Mouse (Mus musculus) liver, embryonic 14.5 days (tissue): ENCODE data around the gene Ppp1cb. TPM values are rescaled to one million over a fixed set of nuclear protein-coding genes. Genes with fewer than 3 reads are reported as not detected.

Experiments
- ATAC-seq: fragments of 200-750 bp; cut with Nextera tagmentation; 2 replicates; pipeline ENCODE4 v1.8.0; 2017; ENCODE audit warnings: moderate number of reproducible peaks, mild to moderate bottlenecking, moderate library complexity; ENCODE audit not compliant: insufficient read depth
- DNase-seq, 3 experiments: peaks; one replicate each; pipeline ENCODE4 v3.0.0-alpha.2; 2012 to 2013; ENCODE audit warnings: low read depth in 3 of 3, low spot score in 3 of 3
- H3K27ac ChIP-seq: fragments of 300-500 bp; sonication (generic); 2 replicates; pipeline ENCODE4 v1.5.1; 2014; ENCODE audit warnings: moderate library complexity, mild to moderate bottlenecking, control low read depth, inconsistent platforms
- H3K27me3 ChIP-seq: fragments of 300-500 bp; sonication (generic); 2 replicates; pipeline ENCODE4 v1.6.1; 2014; ENCODE audit warnings: mild to moderate bottlenecking, low read length, moderate library complexity; ENCODE audit not compliant: control insufficient read depth, insufficient read depth
- H3K36me3 ChIP-seq: fragments of 300-500 bp; sonication (generic); replicated peaks from 2 replicates; pipeline ENCODE4 v1.6.1; 2014; ENCODE audit warnings: low read depth; ENCODE audit not compliant: control insufficient read depth, insufficient read depth
- H3K4me1 ChIP-seq, 2 experiments: fragments of 200-500 bp in 1 of 2; fragments of 300-500 bp in 1 of 2; sonication (generic) in 1 of 2; replicated peaks; 2 replicates each; pipeline ENCODE4 v1.6.1; 2012 to 2014; ENCODE audit warnings: antibody characterized with exemption in 1 of 2, inconsistent platforms in 1 of 2, low read length in 1 of 2; ENCODE audit not compliant: control insufficient read depth in 2 of 2, insufficient read depth in 2 of 2
- H3K4me2 ChIP-seq: fragments of 300-500 bp; sonication (generic); 2 replicates; pipeline ENCODE4 v1.6.1; 2014; ENCODE audit warnings: low read depth, mild to moderate bottlenecking, control low read depth, moderate library complexity
- H3K4me3 ChIP-seq, 2 experiments: fragments of 200-500 bp in 1 of 2; fragments of 300-500 bp in 1 of 2; sonication (generic) in 1 of 2; 2 replicates each; pipeline ENCODE4 v1.5.1; 2012 to 2014; ENCODE audit warnings: low read depth in 2 of 2, low read length in 2 of 2, mild to moderate bottlenecking in 2 of 2, control low read depth in 1 of 2, inconsistent platforms in 1 of 2, moderate library complexity in 1 of 2; ENCODE audit not compliant: insufficient read depth in 1 of 2
- H3K9ac ChIP-seq: fragments of 300-500 bp; sonication (generic); replicated peaks from 2 replicates; pipeline ENCODE4 v1.6.1; 2014; ENCODE audit warnings: mild to moderate bottlenecking, control low read depth, moderate library complexity
- H3K9me3 ChIP-seq: fragments of 300-500 bp; sonication (generic); 2 replicates; pipeline ENCODE4 v1.6.1; 2016; ENCODE audit warnings: low read length, mixed read lengths; ENCODE audit not compliant: control insufficient read depth
- CTCF ChIP-seq: IDR thresholded peaks from 2 replicates; pipeline ENCODE4 v1.5.1; 2016; ENCODE audit warnings: antibody characterized with exemption, low read depth, control low read depth
- EP300 ChIP-seq: IDR thresholded peaks from 2 replicates; pipeline ENCODE4 v1.6.1; 2016; ENCODE audit warnings: antibody characterized with exemption, low read depth
- WGBS: fragments of 180-500 bp; shearing (Covaris S2); extraction: QIAGEN DNeasy Blood & Tissue Kit; methylation state at CpG from one replicate; pipeline ENCODE4 v1.1.7; 2014; ENCODE audit not compliant: insufficient replicate concordance; 5-methylcytosine and 5-hydroxymethylcytosine counted together
- polyA plus RNA-seq, 2 experiments: library from polyadenylated mRNA; depleted of rRNA in 1 of 2; stranded (reverse) in 1 of 2; unstranded in 1 of 2; fragments of >200 nt; fragmentation: Nextera tagmentation in 1 of 2; extraction: Ambion mirVana in 1 of 2; gene quantifications; 2 replicates each; pipeline versions ENCODE4 v1.2.1 to v1.2.3; 2012 to 2014

Ppp1cb gene
- polyA plus RNA-seq, 2 experiments = 92.1 to 135 TPM

DNA sequence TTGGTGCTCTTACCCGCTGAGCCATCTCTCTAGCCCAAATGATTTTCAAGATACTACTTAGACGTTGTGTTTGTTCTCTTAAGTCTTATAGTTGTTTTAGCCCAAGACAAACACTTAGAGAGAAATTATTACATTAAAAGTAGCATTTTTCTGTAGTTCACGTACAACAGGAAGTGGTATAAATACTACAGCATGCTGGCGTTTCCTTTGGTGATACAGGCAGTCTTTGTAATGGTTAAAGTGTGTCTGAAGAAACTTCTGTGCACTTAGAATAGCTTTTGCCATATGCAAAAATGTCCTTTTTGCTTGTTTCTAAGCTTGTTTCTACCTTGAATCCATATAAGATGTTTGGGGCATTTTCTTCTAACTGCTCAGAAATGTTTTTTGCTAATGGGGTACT is 20.3 kb downstream of the Ppp1cb start:
- H3K27me3 ChIP-seq = no peaks in the 10 kb centered on the region
- peaks cover 4 to 5% of the 10 kb centered on the region in 2 experiments; a peak in 2 of 4 replicates for H3K4me1 ChIP-seq
- H3K36me3 ChIP-seq = peaks cover 34% of the 10 kb centered on the region
- ATAC-seq = no peak
- TF ChIP-seq EP300 = no peak
- TF ChIP-seq CTCF = no peak
- H3K9me3 ChIP-seq = no peaks in the 10 kb centered on the region
- H3K9ac ChIP-seq = no peak overlapping the region
- 72% methylated on average over 4 of the region's 4 CpGs for WGBS
- no peak overlapping the region for H3K27ac ChIP-seq
- H3K4me3 ChIP-seq = no peak overlapping the region
- no peak overlapping the region for H3K4me2 ChIP-seq
- no peak for DNase-seq

DNA sequence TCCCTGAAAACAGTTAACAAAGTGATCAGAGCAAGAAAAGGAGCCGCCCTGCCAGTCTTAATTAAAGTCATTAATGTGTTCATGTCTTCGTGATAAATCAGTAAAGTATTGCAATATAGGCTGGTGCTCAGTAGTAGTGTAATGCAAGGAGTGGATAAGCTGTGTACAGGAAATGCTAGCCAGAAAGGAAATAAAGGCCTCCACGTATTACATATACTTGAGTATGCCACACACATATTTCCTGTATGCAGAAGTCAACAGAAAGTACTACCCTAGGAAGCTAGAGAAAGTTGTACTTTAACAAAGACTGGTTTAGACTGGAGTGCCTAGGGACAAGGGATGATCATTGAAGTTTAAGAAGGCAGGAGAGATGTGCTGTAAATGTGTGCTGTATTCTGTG is 26.8 kb downstream of the Ppp1cb start:
- DNase-seq = no peak
- Histone ChIP-seq H3K9me3 (no peaks in the 10 kb centered on the region), H3K27me3 (no peaks in the 10 kb centered on the region), H3K4me2 (no peak overlapping the region), H3K4me3 (no peak overlapping the region), H3K4me1 (no peaks in the 10 kb centered on the region), H3K36me3 (peaks cover 81% of the 10 kb centered on the region), H3K9ac (no peak overlapping the region), H3K27ac (no peak overlapping the region)
- 81% methylated on average over 3 of the region's 3 CpGs for WGBS
- no peak for TF ChIP-seq CTCF
- TF ChIP-seq EP300 = no peak
- no peak for ATAC-seq

DNA sequence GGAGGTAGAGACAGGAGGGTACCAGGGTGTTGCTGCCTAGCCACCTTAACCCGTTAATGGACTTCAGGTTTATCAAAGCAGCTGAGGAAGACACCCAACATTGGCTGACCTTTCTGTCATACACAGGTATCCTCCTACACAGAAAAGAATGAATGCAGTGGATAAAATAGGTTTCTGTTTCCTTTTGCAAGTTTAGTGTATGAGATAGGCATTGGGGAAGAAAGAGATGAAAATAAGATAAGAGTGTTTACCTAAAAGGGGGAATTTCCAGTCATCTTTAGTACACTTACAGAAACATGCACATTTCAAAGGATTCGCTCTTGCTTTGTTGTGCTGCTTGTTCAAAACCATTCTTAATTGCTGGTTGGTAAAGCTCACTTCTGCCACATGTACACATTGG is 29.4 kb downstream of the Ppp1cb start:
- Histone ChIP-seq H3K9ac (no peak overlapping the region), H3K9me3 (no peaks in the 10 kb centered on the region), H3K4me1 (no peaks in the 10 kb centered on the region), H3K36me3 (peaks cover 77% of the 10 kb centered on the region), H3K4me3 (no peak overlapping the region), H3K27me3 (no peaks in the 10 kb centered on the region), H3K4me2 (no peak overlapping the region), H3K27ac (no peak overlapping the region)
- no peak for TF ChIP-seq CTCF
- TF ChIP-seq EP300 = no peak
- WGBS = 85% methylated on average over 2 of the region's 2 CpGs
- no peak for ATAC-seq
- DNase-seq = no peak

DNA sequence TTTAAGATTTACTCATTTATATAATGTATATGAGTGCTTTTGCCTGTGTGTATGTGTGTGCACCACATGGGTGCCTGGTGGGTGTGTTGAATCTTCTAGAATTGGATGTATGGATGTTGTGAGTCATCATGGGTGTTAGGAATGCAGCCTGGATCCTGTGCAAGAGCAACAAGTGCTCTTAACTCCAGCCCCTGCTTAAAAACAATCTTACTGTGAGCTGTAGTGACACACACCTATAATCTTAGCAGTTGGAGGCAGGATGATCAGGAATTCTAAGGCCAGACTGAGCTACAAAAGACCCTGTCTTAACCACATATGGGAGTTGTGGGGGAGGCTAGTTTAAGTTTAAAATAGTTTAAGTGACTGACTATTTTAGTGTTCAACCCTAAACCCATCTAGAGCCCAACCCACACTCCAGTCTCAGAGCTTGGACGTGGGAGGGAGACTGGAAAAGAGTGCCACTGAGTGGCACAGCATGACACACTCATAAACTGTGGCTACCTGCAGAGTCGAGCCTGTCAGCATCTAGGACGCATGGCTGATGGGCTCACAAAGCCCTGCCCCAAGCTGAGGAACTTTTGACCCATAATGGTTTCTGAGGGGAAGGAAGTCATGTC is 35.5 kb downstream of the Ppp1cb start:
- no peaks in the 10 kb centered on the region for H3K4me1 ChIP-seq
- DNase-seq (no peak), ATAC-seq (no peak)
- no peaks in the 10 kb centered on the region for H3K9me3 ChIP-seq
- H3K27ac ChIP-seq = no peak overlapping the region
- no peak for TF ChIP-seq EP300
- no peak for TF ChIP-seq CTCF
- H3K9ac ChIP-seq = no peak overlapping the region
- no peak overlapping the region for H3K4me2 ChIP-seq
- no peak overlapping the region for H3K4me3 ChIP-seq
- peaks cover 45% of the 10 kb centered on the region for H3K36me3 ChIP-seq
- 70% methylated on average over 3 of the region's 3 CpGs for WGBS
- no peaks in the 10 kb centered on the region for H3K27me3 ChIP-seq

DNA sequence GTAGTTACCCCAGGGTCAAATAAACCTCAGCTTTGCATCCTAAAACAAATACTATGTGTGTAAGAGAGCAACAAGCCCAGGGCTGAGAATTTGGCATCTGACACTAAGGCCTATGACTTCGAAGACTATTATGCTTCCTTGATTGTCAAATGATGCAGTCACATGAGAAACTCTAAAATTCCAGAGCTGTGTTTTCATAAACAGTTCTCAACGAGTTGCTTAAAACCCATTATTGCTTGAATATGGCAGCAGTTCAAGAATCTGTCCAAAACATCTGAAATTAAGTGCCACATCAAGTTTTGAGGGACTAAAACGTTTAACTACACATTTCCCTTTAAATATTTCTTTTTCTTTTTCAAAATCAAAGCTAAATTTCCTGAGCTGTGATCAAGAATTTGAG is 50.1 kb downstream of the Ppp1cb start:
- H3K4me2 ChIP-seq = no peak overlapping the region
- no peaks in the 10 kb centered on the region for H3K36me3 ChIP-seq
- H3K4me1 ChIP-seq = no peaks in the 10 kb centered on the region
- H3K9ac ChIP-seq = no peak overlapping the region
- no peak for ATAC-seq
- WGBS = 62% methylated on average over 3 of the region's 3 CpGs
- no peak overlapping the region for H3K27ac ChIP-seq
- TF ChIP-seq CTCF (no peak), EP300 (no peak)
- H3K9me3 ChIP-seq = no peaks in the 10 kb centered on the region
- DNase-seq = no peak
- H3K4me3 ChIP-seq = no peak overlapping the region
- no peaks in the 10 kb centered on the region for H3K27me3 ChIP-seq
